Mouse (Mus musculus) c-Kit-positive CD71-positive TER-119-positive erythroid progenitor cells, embryonic 14.5 days (primary cell): ENCODE data around the gene Myom3.

ENCODE experiments used
- DNase-seq: peaks from one replicate; pipeline ENCODE4 v3.0.0-alpha.2; 2013; ENCODE audit warnings: low spot score

Myom3 gene

DNA sequence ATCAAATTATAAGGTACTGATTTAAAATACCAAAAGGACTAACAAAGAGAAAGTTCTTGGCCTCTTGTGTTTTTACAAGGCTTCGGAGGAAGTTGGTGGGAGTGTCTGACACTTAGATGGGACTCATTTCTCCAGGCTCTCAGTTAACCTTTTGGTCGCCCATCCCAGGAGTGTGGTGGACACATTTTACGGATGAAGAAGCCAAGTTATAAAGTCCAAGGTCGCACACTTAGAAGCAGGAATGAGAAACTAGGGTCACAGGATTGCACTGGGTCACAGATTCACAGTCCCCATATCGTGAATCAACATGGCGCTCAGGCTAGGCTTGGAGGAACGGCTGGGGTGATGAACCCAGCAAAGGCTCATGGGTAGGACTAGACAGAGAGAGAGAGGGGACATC is 2.1 kb downstream of the Myom3 start:
- no peak for DNase-seq

DNA sequence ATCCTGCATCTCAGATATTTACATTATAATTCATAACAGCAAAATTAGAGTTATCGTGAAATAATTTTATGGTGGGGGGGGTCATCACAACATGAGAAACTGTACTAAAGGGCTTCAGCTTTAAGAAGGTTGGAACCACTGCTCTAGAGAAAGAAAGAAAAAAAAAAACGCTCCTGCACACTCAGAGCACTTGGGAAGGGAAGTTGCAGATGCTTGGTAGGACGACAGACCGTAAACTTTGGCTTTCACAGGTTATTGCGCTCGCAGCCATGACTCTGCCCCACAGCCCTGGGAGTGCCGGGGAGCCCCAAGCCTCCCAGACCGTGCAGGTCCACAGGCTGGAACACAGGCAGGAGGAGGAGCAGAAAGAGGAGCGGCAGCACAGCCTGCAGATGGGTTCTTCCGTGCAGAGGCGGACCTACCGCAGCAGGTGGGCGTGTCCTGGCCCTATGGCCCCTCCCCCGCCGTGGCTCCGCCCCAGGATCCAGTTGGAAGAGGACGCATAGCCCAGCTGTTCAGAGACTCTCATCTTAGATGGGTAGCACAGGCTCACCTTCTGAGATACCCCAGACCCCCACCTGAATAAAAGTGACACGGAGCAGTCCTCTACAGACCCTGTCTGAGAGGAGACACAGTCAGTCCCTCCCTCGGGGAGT is 2.9 kb downstream of the Myom3 start:
- peak; percentile 66 for DNase-seq

DNA sequence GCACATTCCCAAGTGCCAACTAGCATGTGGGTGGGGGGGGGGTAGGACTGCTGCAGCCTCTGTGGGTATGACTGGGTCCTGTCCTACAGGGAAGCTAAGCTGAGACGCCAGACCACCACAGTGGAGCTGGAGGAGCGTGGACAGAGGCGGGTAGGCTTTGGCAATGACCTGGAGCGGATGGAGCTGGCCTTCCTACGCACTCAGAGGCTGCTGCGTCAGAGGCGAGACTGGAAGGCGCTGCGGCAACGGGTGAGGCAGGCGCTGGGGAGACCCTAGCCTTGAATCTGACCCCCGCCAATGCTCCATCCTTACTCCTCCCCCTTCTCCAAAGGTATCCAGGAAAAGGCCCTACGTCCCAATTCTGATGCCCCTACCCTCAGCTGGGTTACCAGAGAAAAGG is 5.2 kb downstream of the Myom3 start:
- no peak for DNase-seq

DNA sequence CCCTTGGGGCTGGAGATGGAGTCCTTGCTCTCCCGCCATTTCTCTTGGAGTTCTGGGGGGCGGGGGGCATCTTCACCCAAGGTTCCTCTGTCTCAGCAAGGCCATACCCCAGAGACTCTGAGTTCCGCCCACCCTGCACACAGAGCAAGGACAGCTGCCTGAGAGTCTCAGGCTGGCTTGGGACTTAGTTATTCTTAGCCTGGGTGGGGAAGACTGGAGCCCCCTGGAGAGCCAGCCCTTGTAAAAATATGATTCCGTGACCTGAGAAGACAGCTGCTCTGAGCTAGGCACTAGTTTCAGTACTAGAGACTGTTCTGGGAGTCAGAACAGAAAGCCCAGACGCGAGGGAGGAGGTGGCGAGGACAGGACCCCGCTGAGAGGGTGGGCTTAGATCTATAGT is 6.2 kb downstream of the Myom3 start:
- DNase-seq: no peak

DNA sequence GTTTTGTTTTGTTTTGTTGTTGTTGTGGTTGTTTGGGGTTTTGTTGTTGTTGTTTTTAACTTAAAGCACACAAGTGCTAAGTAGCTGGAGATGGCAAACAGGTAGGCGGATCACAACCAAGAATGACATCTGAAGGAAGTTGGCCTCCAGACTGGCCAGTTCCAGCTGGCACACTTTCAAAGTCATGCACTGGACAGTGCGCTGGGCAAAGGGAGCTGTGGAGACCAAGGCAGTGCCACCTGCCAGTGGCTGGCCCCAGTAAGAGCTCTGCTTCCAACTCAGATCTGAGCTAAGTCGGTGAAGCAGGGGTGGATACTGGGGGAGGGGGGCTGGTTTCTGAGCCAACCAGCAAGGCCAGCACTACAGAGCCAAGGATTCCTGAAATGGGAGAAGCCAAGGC is 7.5 kb downstream of the Myom3 start:
- no peak for DNase-seq

DNA sequence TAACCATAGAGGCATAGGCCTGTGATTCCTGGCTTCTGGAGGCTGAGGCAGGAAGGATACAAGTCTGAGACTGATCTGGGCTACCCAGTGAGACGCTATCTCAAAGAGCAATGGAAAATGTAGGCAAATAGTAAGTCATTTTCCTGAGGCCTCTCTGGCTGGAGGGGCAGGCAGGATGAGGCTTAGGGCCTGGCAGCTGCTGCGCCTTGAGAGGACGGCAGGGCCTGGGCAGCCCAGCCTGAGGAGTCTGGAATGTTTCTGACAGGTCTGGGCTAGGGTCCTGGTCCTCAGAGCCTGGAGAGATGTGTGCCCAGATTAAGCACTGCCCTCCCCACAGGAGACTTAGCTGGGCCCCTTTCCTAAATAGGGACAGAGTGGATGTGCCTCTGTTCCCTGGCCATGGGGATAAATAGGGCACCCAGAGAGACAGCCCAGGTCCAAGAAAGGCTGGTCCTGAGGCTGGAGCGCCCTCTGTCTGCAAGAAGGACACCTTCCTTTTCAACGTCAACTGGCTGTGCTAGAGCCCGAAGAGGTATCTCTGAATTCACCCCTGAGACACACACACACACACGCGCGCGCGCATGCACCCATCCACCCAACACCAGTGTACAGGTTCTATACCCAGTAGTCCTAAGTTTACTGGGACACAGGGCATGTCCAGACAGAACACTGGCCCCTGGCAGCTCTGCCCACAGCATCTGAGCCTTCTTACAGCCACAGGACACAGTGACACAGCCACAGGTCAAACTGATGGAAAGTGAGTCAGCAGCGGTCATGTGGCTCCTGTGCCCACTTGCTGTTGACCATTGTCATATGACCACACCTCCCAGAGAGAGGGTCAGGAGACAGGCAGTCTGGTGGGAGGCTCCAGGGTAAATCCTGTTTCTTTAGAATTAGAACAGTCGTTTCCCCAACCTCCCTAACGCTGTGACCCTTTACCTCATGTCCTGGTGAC is 9.3 kb downstream of the Myom3 start:
- peak; percentile 34 for DNase-seq

DNA sequence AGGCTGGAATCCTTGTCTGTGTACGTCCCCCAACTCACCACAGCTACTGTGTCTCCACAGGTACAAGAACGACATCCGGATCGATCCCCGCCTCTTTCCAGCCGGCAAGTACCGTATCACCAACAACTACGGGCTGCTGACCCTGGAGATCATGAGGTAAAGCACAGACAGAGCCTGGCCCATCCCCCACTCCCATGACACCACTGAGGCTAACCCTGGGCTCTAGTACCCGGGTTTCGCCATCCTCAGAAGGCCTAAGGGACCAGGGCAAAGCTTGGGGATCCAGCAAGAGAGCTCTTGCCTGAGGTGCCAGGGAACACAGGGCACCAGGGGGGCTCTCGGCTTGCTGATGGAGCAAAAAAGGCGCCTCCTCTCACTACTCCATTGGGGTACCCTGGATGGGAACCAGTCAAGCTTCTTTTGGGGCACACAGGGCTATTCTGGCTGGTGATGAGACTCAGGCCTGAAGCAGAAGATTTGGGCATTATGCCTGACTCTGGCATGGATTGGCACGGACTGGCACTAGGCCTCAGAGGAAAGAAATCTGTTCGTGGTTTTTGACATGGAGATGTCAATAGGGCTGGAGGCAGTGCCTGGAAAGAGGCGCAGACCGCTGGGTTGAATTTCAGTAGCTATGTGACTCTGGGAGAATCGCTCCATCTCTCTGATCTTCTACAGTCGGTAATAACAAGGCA is 11.2 kb downstream of the Myom3 start:
- no peak for DNase-seq

DNA sequence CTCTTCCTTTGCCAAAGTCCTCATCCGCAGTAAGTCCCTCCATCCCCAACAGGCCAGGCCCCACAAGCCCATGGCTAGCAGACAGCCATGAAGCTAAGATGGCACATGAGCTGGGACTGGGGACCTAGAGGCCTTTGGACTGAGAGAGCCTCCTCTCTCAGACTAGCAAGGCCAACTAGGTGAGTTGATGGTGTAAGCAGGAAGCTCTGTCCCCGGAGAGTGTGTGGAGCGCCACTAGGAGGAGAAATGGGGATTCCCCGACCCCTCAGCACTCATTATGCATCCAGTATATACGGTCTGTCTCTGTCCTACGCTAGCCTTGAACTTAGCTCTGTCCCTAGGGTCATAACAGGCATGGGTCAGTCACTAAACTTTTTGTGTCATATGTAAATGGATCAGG is 12.1 kb downstream of the Myom3 start:
- no peak for DNase-seq

DNA sequence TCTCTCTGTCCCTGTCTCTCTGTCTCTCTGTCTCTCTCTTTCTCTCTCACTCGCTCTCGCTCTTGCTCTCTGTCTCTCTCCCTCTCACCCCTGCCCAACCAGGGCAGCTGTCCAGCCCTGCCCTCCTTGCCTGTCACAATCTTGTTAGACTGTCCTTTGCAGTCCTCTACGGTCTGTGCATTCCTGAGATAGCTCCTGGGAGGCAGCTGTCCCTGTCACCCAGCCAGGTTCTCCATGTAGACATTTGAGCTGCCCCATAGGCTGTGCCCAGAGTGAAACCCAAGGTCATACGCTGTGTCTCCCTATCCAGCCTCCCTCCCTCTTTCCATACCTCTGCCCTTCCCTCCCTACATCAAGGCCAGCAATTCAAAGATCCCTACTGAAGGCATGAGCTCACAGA is 13.2 kb downstream of the Myom3 start:
- DNase-seq: no peak

DNA sequence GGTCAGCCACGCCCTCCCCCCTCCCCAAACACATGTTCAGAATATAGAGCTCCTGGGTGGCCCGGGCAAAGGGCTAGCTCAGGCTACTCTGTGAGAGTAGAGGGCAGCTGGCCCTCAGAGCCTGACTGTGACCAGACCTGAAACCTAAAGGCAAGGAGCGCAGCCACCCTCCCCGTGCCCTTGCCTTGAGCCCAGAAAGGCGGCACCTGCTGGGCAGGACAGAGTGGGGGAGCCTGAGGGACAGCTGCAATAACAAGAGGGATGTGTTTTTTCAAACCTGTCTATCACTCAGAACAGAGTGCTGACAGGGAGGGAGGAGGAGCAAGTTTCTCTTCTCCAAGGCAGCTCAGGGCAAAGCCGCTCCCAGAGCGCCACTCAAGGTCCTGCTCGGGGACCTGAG is 15.0 kb downstream of the Myom3 start:
- DNase-seq: no peak

DNA sequence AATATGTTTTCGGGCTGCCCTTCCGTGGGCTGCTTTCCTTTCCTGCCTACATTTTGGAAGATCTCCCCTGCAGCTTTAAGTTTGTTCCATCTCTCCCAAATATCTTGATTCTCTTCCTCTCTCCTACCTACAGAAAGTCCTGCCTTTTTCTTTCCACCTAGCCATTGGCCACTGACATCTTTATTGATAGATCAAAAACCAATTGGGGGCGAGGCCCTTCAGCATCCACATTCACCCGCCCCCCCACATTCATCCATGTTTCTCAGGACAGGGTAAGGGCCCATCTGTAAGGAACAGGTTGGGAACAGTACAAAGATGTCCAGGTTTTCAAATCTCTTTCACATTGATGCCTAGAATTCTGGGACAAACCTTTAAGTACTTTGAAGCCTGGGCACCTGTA is 17.3 kb downstream of the Myom3 start:
- no peak for DNase-seq

DNA sequence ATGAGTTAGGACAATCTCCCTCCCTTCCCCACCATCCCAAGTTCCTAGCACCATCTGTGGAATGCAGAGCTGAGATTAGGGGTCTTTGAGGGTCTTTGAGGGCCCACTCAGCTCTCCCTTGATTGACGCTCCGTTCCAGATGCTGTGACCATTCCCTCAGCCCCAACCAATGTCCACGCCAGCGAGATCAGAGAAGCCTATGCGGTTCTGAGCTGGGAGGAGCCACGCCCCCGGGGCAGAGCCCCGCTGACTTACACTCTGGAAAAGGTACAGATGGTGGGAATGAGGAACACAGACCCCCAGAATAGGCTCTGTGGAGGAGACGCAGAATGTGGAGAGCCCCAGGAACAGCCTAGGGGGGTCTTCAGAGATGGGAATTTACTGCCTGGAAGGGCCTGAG is 20.1 kb downstream of the Myom3 start:
- DNase-seq: no peak

DNA sequence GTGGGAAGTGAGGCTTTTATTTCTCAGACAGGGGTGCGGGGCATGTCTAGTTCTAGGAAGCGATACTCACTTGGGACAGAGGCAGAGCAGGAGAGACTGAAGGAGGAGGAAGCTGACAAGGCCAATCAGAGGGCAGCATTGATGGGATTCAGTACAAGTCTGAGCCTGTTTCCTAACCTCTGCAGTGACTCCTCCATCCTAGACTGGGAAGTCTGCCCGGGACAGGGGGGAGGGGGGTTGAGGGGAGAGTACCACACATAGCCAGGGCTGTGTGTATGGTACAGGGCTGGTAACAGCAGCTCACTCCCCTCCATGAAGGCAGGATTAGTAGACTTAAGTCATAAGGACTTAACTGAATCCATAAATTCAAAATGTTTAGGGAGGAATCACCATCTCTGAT is 20.7 kb downstream of the Myom3 start:
- no peak for DNase-seq

DNA sequence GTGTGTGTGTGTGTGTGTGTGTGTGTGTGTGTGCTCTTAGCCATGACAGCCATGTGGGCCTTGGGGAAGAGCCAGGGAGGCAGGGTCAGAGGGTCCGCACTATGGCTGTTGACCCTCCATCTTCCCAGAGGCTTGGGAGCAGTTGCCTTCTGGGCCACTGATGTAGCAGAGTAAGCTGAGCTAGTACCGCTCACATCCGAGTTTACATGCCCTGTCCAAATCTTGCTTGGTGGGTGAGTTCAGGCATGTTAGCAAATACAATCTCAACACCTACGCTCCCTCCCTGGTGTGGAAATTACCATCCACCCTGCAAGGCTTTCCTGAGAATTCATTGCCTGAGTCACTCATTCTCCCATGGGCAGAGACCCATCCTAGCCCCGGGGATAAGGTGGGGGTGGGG is 21.8 kb downstream of the Myom3 start:
- no peak for DNase-seq

DNA sequence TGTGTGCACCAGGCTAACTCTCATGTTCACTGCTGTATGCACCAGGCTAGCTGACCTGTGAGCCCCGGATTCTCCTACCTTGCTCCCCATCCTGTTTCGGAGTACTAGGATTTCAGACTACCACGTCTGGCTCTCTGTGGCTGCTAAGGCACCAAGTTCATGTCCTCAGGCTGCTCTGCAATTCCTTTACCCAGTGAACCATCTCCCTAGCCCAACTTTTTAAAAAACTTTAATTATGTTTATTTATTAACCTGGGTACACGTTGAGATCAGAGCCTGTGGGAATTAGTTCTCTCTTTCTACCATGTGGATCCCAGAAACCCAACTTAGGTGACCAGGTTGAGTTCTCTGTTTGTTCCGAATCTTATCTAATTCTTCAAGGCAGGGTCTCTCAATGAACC is 27.1 kb downstream of the Myom3 start:
- no peak for DNase-seq

DNA sequence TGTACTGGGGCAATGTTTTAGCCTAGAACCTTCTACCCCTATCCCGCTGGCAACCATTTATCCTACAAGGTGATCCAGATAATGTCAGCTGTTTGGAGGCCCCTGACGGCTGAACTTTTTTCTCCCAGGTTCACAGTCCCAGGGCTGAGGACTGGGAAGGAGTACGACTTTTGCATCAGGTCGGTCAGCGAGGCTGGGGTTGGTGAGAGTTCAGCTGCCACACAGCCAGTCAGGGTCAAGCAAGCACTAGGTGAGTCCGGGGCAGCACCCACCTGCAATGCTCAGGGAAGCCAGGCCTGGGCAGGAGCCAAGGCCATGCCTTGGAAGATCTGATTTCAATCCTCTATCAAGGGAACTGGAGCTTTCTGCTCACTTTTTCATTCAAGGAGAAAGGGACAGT is 27.8 kb downstream of the Myom3 start:
- DNase-seq: no peak

DNA sequence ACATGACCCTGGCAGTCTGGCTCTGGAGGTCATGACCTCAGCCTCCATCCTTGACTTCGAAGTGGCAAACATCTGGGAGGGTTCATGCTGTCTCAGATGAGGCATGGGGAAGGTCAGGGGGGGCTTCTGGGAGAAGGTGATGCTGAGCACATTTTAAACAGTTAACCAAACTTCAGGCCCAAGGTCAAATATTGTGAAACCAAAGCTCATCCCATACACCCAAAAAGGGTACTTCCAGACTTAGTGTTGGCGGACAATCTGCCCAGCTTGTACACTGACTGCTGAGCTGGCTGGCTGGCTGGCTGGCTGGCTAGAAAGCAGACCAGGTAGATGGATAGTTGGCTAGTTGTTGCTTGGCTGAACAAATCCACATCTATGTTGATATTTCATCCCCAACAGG is 29.6 kb downstream of the Myom3 start:
- no peak for DNase-seq

DNA sequence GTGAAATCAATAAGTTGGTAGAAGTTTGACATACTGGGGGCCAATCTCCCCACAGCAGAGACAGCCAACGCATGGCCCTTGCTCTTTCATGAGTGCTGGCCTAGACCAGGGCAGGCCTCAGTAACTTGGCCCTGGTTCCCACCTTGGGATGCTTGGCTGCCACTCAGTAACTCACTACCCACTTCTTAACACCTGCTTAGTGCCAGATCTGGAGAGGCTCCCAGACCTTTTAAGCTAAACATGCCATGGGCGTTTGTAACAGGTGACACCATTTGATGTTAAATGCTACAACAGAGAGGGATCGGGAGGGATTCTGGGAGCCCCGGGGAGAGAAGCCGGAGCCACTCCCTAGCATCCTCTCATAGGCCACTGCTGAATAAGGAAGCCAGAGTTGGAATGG is 33.3 kb downstream of the Myom3 start:
- no peak for DNase-seq

DNA sequence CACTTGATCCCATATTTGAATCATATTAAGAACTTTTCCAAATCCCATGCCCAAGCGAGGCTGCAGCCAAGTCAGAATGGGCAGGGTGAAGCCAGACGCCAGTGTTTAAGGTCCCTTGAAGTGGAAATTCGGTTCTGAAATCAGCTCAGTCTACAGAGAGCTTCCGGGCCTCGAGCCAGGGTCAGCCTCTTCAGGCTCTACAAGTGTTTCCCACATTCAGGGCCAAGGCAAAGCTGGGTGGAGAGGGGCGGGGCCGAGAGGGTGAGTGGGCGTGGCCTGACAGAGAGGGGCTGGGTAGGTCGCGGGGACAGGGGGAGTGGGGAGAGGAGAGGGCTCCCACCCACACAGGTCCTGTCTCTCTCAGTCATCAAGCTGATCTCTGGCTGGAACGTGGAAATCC is 38.4 kb downstream of the Myom3 start:
- DNase-seq: no peak

DNA sequence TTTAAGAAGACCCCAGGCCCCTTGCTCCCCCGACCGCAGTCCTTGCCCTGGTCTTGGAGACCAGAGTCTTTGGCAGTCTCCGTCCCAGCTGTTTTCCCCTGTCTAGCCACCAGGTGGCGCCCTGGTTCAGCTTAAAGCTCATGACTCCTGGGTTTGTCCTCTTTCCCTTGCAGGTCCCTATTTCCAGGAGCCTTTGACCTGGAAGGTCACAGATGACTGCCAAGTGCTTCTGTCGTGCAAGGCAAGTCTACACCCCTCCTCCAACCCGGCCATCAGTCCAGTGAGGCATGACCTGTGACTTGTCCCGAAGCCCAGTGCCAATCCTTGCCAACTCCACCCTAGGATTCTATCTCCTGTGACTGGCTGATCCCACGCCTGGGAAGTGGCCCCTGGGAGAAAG is 42.0 kb downstream of the Myom3 start:
- DNase-seq: peak; percentile 81

DNA sequence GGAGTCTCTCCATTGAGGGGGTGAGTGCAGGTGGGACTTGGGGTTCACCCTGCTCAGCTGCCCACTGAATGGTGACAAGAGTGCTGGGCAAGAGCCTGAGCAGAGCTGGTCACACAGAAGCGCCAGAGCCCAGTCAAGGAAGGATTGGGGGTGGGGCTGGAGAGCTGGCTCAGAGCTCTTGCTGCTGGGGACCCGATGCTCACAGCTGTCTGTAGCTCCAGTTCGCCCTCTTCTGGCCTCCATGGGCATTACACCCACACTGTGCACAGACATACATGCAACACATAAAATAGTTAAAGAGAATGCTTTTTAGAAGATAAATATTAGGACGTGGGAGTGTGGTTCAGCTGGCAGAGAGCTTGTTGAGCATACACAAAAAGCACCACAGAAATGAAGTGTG is 43.8 kb downstream of the Myom3 start:
- DNase-seq: peak; percentile 43

DNA sequence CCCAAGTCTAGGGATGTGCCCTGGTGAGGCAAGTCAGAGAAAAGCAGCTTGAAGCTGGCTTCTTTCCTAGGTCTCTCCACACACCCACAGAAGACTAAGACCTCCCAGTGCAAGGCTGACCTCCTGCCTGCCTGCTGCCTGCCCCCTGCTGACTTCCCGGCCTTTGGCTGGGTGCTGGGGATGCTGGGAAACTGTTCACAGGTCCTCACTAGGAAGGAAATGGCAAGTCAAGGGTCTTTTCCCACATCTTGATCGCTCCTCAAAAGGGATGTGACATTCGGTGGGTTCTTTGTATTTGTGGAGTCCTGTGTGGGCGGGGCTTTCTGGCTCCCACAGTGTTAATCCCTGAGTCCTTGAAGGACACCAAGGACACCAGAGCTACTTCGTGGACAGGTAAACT is 44.7 kb downstream of the Myom3 start:
- no peak for DNase-seq

DNA sequence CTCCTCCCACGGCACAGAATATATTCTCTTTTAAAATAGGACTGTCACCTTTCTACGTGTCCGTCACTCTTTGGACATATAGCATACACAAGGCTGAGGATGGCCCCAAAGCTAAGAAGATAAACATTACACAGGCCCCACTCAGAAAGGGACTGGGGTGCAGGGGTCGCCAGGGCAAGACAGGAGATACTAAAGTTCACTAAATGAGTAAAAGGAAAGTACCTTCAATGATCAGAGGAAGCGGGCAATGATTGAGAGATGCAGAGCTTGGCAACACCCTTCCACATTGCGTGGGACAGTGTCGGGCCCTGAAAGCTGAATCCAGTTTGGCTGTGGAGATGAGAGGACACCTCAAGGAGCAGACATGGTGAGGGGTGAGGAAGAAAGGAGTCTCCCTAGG is 55.4 kb downstream of the Myom3 start:
- no peak for DNase-seq
